Mouse (Mus musculus) heart, adult 2 months (tissue): ENCODE results near the gene Myo18b.

Experiments
- CTCF ChIP-seq: fragments of 200-600 bp; IDR thresholded peaks from 2 replicates; pipeline ENCODE4 v1.8.1; 2022; ENCODE audit warnings: antibody characterized with exemption, mild to moderate bottlenecking, moderate library complexity
- EP300 ChIP-seq: fragments of 200-500 bp; IDR thresholded peaks from 2 replicates; pipeline ENCODE4 v1.6.1; 2011; ENCODE audit warnings: low read depth, low read length, control low read depth; ENCODE audit not compliant: insufficient read depth
- POLR2A ChIP-seq: fragments of 200-500 bp; IDR thresholded peaks from 2 replicates; pipeline ENCODE4 v1.6.1; 2011; ENCODE audit warnings: mild to moderate bottlenecking, low read depth, low read length, control low read depth; ENCODE audit not compliant: insufficient read depth

- TF ChIP-seq POLR2A = no peak
- 0 out of 2 replicates have a peak, but pooled peaks have one; percentile 54 for TF ChIP-seq EP300
- TF ChIP-seq CTCF = no peak
Measured at GRCm38 (mm10) chr5:112718655-112719306, 177.4 kb downstream of the Myo18b start.
